Mouse (Mus musculus) lung, postnatal 0 days (tissue): ENCODE results near the gene Slc39a5. TPM values are rescaled to one million over a fixed set of nuclear protein-coding genes. Genes with fewer than 3 reads are reported as not detected.

Source experiments
- ATAC-seq: fragments of 200-750 bp; cut with Nextera tagmentation; 2 replicates; pipeline ENCODE4 v1.8.0; 2017; ENCODE audit warnings: moderate library complexity
- DNase-seq: peaks from one replicate; pipeline ENCODE4 v3.0.0-alpha.2; 2016; ENCODE audit warnings: low spot score
- H3K27ac ChIP-seq: fragments of 300-500 bp; sonication (generic); 2 replicates; pipeline ENCODE4 v1.5.1; 2014; ENCODE audit warnings: antibody characterized with exemption, mild to moderate bottlenecking, low read length, mixed read lengths
- H3K27me3 ChIP-seq: fragments of 300-500 bp; sonication (generic); replicated peaks from 2 replicates; pipeline ENCODE4 v1.6.1; 2014; ENCODE audit warnings: low read length, mixed read lengths; ENCODE audit not compliant: insufficient read depth
- H3K36me3 ChIP-seq: fragments of 300-500 bp; sonication (generic); 2 replicates; pipeline ENCODE4 v1.6.1; 2014; ENCODE audit warnings: low read length, mixed read lengths; ENCODE audit not compliant: insufficient read depth
- H3K4me1 ChIP-seq: fragments of 300-500 bp; sonication (generic); 2 replicates; pipeline ENCODE4 v1.6.1; 2014; ENCODE audit warnings: antibody characterized with exemption, low read depth, low read length, mixed read lengths; ENCODE audit not compliant: insufficient read depth
- H3K4me2 ChIP-seq: fragments of 300-500 bp; sonication (generic); replicated peaks from 2 replicates; pipeline ENCODE4 v1.6.1; 2014; ENCODE audit warnings: low read depth, mild to moderate bottlenecking, low read length, moderate library complexity, mixed read lengths
- H3K4me3 ChIP-seq: fragments of 300-500 bp; sonication (generic); 2 replicates; pipeline ENCODE4 v1.5.1; 2014; ENCODE audit warnings: low read depth, low read length
- H3K9ac ChIP-seq: fragments of 300-500 bp; sonication (generic); replicated peaks from 2 replicates; pipeline ENCODE4 v1.6.1; 2014; ENCODE audit warnings: low read depth, mild to moderate bottlenecking
- H3K9me3 ChIP-seq: fragments of 300-500 bp; sonication (generic); 2 replicates; pipeline ENCODE4 v1.6.1; 2016; ENCODE audit warnings: low read length, mixed read lengths
- CTCF ChIP-seq: IDR thresholded peaks from 2 replicates; pipeline ENCODE4 v1.5.1; 2016; ENCODE audit warnings: antibody characterized with exemption, mild to moderate bottlenecking
- EP300 ChIP-seq: IDR thresholded peaks from 2 replicates; pipeline ENCODE4 v1.6.1; 2016; ENCODE audit warnings: antibody characterized with exemption, mild to moderate bottlenecking, control low read depth
- WGBS: fragments of 180-500 bp; shearing (Covaris S2); extraction: QIAGEN DNeasy Blood & Tissue Kit; methylation state at CpG from one replicate; pipeline ENCODE4 v1.1.7; 2014; 5-methylcytosine and 5-hydroxymethylcytosine counted together
- polyA plus RNA-seq: library from polyadenylated mRNA; unstranded; fragments of >200 nt; fragmentation: Nextera tagmentation; extraction: Ambion mirVana; gene quantifications from 2 replicates; pipeline ENCODE4 v1.2.1, GENCODE M21; 2015

Gene Slc39a5
- polyA plus RNA-seq, 1 experiment from 2014 or later = not detected

DNA sequence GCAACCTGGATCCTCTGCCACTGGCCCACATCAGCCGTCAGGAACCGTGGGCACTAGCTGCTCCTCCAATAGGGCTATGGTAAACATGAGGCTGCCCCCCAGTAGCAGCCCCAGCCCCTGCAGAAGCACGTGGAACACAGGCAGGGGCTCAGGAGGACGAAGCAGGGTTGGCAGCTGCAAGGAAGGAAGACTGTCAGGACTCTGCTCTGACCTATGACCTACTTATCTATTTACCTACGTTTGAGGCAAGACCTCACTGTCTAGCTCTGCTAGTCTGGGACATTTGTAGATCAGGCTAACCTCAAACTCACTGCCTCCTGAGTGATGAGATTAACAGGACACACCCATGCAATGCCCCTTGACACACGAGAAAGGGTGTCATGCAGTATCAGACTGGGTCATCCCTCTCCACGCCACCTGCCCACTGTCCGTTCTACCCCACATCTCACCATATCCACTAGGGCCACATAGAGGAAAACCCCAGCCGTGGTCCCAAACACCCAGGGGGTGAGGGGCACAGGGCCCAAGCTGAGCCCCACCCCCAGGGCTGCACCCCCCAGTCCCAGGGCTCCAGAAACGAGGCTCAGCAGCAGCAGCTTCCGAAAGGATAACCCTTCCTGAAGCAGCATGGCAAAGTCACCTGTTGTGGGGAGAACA lies 4.9 kb downstream of the Slc39a5 start:
- H3K4me3 ChIP-seq = no peak overlapping the region
- DNase-seq = no peak

DNA sequence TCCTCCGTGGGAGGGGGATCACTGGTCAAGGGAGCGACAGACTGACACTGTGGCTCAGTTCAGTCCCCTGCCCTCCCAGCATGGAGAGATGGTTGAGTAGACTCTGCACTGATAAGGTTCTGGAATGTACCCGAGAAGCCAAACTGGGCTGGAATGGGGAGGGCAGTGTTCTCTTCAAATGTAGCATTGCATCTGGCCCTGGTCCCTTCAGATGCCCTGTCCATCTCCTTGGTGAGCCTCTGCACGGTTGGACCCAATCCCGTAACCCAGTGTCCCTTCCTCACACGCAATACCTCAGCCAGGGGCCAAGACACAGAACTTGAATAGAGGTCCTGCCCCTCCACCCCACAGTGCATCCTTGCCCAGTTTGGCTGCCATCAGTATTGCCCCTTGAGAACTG lies 9.2 kb downstream of the Slc39a5 start:
- Histone ChIP-seq H3K4me3 (no peak overlapping the region), H3K36me3 (peaks cover 40% of the 10 kb centered on the region), H3K9me3 (no peaks in the 10 kb centered on the region), H3K4me1 (no peaks in the 10 kb centered on the region), H3K4me2 (no peak overlapping the region), H3K9ac (no peak overlapping the region), H3K27me3 (no peaks in the 10 kb centered on the region), H3K27ac (no peak overlapping the region)
- TF ChIP-seq EP300 (no peak), CTCF (no peak)
- DNase-seq (no peak), ATAC-seq (no peak)
- 75% methylated on average over 6 of the region's 6 CpGs for WGBS

More for the DNA sequence above, 4.9 kb downstream of the Slc39a5 start:
- Histone ChIP-seq H3K9me3 (no peaks in the 10 kb centered on the region), H3K36me3 (0 out of 2 replicates have a peak, but pooled peaks cover 5% of the 10 kb centered on the region), H3K27me3 (no peaks in the 10 kb centered on the region), H3K4me1 (no peaks in the 10 kb centered on the region), H3K4me2 (no peak overlapping the region), H3K9ac (no peak overlapping the region), H3K27ac (no peak overlapping the region)
- no peak for ATAC-seq
- WGBS = 60% methylated on average over 11 of the region's 11 CpGs
- TF ChIP-seq EP300 = no peak

DNA sequence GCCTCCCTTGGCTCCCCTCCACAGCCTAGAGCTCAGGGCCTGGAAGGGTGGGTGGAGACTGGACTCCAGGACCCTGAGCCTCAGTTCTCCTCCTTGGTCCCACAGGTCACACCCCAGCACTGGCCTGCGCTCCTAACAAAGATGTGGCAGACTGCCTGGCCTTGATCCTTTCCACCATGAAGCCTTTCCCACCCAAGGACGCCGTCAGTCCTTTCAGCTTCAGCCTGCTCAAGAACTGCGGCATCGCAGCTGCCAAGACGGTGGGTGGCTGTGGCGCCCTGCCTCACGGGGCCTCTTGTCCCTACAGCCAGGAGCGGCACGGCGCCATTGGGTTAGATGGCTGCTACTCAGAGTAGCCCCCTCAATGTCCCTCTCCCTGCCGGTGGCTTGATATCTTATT lies 10.7 kb downstream of the Slc39a5 start:
- H3K4me1 ChIP-seq = no peaks in the 10 kb centered on the region
- H3K4me3 ChIP-seq = no peak overlapping the region
- H3K9ac ChIP-seq = no peak overlapping the region
- ATAC-seq = no peak
- WGBS = 87% methylated on average over 12 of the region's 12 CpGs
- no peak overlapping the region for H3K4me2 ChIP-seq
- TF ChIP-seq EP300 = no peak
- no peak for TF ChIP-seq CTCF
- peaks cover 40% of the 10 kb centered on the region for H3K36me3 ChIP-seq
- DNase-seq = no peak
- no peaks in the 10 kb centered on the region for H3K9me3 ChIP-seq
- H3K27ac ChIP-seq = no peak overlapping the region
- no peaks in the 10 kb centered on the region for H3K27me3 ChIP-seq

DNA sequence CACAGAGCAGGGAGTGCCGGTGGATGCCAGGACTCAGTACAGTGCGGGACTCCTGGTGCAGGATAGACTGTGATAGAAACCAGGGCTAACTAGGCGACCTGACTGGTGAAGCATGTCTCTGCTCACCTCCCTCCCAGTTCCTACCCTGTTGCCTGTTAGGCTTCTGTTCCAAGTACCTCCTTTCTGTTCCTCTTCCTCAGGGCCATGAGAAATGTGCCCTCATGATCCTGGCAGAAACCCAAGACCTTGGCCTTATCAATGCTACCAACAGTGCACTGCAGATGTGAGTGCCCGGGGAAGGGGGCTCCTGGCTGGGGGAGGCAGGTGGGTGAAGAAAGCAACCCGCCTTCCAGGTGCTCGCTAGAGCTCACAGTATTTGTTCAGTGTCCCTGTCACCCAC lies 11.5 kb downstream of the Slc39a5 start:
- DNase-seq (no peak), ATAC-seq (no peak)
- TF ChIP-seq CTCF (no peak), EP300 (no peak)
- no peaks in the 10 kb centered on the region for H3K27me3 ChIP-seq
- no peak overlapping the region for H3K4me2 ChIP-seq
- peaks cover 47% of the 10 kb centered on the region for H3K36me3 ChIP-seq
- H3K4me1 ChIP-seq = no peaks in the 10 kb centered on the region
- H3K9ac ChIP-seq = no peak overlapping the region
- no peak overlapping the region for H3K27ac ChIP-seq
- H3K4me3 ChIP-seq = no peak overlapping the region
- H3K9me3 ChIP-seq = no peaks in the 10 kb centered on the region
- 74% methylated on average over 6 of the region's 6 CpGs for WGBS

DNA sequence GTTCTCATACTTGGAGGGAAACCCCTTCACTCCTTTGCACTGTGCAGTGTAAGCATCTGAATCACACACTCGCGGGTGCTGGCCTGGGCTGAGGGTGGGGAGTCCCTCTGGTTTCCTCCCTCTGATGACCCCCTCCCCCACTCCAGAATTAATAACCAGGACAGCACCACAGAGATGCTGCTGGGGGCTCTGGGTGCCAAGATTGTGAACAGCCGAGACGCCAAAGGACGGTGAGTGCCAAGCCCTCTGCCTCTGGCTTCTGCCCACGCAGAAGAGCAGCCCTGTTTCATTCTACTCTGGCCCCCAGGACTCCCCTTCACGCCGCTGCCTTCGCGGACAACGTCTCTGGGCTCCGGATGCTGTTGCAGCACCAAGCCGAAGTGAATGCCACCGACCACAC lies 12.1 kb downstream of the Slc39a5 start:
- peaks cover 51% of the 10 kb centered on the region for H3K36me3 ChIP-seq
- WGBS = 89% methylated on average over 14 of the region's 14 CpGs

DNA sequence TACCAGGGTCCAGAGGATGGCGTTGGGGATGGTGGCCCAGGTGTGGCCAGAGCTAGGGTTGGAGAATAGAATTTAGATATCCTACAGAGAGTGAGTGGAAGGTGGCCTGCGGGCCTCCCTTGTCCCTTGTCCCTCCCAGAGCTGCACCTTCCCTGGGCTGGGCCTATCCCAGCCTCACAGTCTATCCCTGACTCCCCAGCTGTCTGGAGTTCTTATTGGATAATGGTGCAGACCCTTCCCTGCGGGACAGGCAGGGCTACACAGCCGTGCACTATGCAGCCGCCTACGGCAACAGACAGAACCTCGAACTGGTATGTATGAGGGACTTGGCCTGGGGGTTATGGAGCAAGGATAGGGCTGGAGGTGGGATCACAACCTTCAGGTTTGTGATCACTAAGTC lies 15.1 kb downstream of the Slc39a5 start:
- H3K27ac ChIP-seq = no peak overlapping the region
- H3K9ac ChIP-seq = no peak overlapping the region
- no peaks in the 10 kb centered on the region for H3K9me3 ChIP-seq
- peaks cover 72% of the 10 kb centered on the region for H3K36me3 ChIP-seq
- H3K4me3 ChIP-seq = no peak overlapping the region
- TF ChIP-seq EP300 = no peak
- ATAC-seq = no peak
- no peak for DNase-seq
- H3K27me3 ChIP-seq = no peaks in the 10 kb centered on the region
- no peak overlapping the region for H3K4me2 ChIP-seq
- whole genome bisulfite sequencing = 90% methylated on average over 7 of the region's 7 CpGs
- H3K4me1 ChIP-seq = no peaks in the 10 kb centered on the region

More for the DNA sequence above, 12.1 kb downstream of the Slc39a5 start:
- Histone ChIP-seq H3K27me3 (no peaks in the 10 kb centered on the region), H3K4me3 (no peak overlapping the region), H3K4me2 (no peak overlapping the region), H3K27ac (no peak overlapping the region), H3K4me1 (no peaks in the 10 kb centered on the region), H3K9me3 (no peaks in the 10 kb centered on the region), H3K9ac (no peak overlapping the region)
- no peak for ATAC-seq
- DNase-seq = no peak
- no peak for TF ChIP-seq CTCF
- no peak for TF ChIP-seq EP300

DNA sequence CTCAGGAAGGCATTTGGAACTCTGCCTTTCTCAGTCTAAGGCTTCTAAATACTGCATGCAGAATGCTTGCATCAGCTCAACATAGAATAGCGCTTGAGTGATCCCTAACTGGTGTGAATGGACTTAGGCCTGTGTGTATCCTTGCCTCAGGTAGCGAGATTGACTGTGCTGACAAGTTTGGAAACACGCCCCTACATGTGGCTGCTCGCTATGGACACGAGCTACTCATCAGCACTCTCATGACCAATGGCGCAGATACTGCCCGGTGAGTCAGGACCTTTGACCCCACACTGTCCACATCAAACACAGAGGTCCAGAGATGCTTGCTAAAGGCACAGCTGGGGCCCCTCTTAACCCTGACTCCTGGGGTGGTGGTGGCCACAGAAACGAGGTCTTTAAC lies 18.5 kb downstream of the Slc39a5 start:
- H3K36me3 ChIP-seq = peaks cover 46% of the 10 kb centered on the region
- H3K9me3 ChIP-seq = no peaks in the 10 kb centered on the region
- DNase-seq (no peak), ATAC-seq (no peak)
- H3K27me3 ChIP-seq = no peaks in the 10 kb centered on the region
- H3K27ac ChIP-seq = no peak overlapping the region
- no peak overlapping the region for H3K9ac ChIP-seq
- H3K4me1 ChIP-seq = peaks cover 5% of the 10 kb centered on the region; the same call in 1 of the 2 replicates
- no peak overlapping the region for H3K4me3 ChIP-seq
- WGBS = 81% methylated on average over 8 of the region's 8 CpGs
- H3K4me2 ChIP-seq = no peak overlapping the region
- no peak for TF ChIP-seq EP300
- TF ChIP-seq CTCF = no peak
